Mouse (Mus musculus): ENCODE data around the gene Platr17.

DNA sequence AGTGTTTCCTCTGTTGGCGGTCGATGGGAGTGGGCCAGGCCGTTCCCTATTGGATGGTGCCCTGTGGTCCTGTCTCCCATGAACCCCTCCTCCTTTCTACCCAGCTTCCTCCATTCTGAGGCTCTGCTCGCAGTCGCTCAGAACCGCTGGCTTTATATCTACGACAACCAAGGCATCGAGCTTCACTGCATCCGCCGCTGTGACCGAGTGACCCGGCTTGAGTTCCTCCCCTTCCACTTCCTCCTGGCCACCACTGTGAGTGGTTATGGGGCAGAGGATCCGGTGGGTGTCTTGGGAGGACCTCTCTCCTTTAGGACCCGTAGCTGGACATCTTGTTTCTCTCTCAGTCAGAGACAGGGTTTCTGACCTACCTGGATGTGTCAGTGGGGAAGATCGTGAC, 38.5 kb downstream of the Platr17 start:
- TF ChIP-seq CTCF (IDR thresholded peaks at IDR 0.05; ENCODE audit: extremely low read depth, insufficient read depth, low read length) = no peak
- no peak for TF ChIP-seq POLR2A (IDR thresholded peaks at IDR 0.05; ENCODE audit: extremely low read depth, insufficient read depth, low read length)
